Mouse (Mus musculus) midbrain, embryonic 15.5 days (tissue): Measurements from ENCODE around the gene Ptprd. TPM values are rescaled to one million over a fixed set of nuclear protein-coding genes. Genes with fewer than 3 reads are reported as not detected.

ENCODE experiments used
- ATAC-seq: fragments of 200-750 bp; cut with Nextera tagmentation; replicated peaks from 2 replicates; pipeline ENCODE4 v1.8.0; 2017; ENCODE audit warnings: moderate TSS enrichment
- H3K27ac ChIP-seq: fragments of 300-500 bp; sonication (generic); 2 replicates; pipeline ENCODE4 v1.5.1; 2015; ENCODE audit warnings: mild to moderate bottlenecking, inconsistent platforms
- H3K27me3 ChIP-seq: fragments of 300-500 bp; sonication (generic); replicated peaks from 2 replicates; pipeline ENCODE4 v1.6.1; 2015; ENCODE audit warnings: inconsistent platforms
- H3K36me3 ChIP-seq: fragments of 300-500 bp; sonication (generic); replicated peaks from 2 replicates; pipeline ENCODE4 v1.6.1; 2015; ENCODE audit warnings: inconsistent platforms
- H3K4me1 ChIP-seq: fragments of 300-500 bp; sonication (generic); 2 replicates; pipeline ENCODE4 v1.6.1; 2015; ENCODE audit warnings: inconsistent platforms
- H3K4me2 ChIP-seq: fragments of 300-500 bp; sonication (generic); 2 replicates; pipeline ENCODE4 v1.6.1; 2015; ENCODE audit warnings: inconsistent platforms, mild to moderate bottlenecking, moderate library complexity
- H3K4me3 ChIP-seq: fragments of 300-500 bp; sonication (generic); 2 replicates; pipeline ENCODE4 v1.5.1; 2015; ENCODE audit warnings: mild to moderate bottlenecking, inconsistent platforms
- H3K9ac ChIP-seq: fragments of 300-500 bp; sonication (generic); 2 replicates; pipeline ENCODE4 v1.6.1; 2015; ENCODE audit warnings: mild to moderate bottlenecking, inconsistent platforms
- H3K9me3 ChIP-seq: fragments of 300-500 bp; sonication (generic); 2 replicates; pipeline ENCODE4 v1.6.1; 2016; ENCODE audit warnings: inconsistent platforms
- WGBS: fragments of 180-500 bp; shearing (Covaris S2); methylation state at CpG from one replicate; pipeline ENCODE4 v1.1.7; 2015; ENCODE audit warnings: mixed read lengths; 5-methylcytosine and 5-hydroxymethylcytosine counted together
- polyA plus RNA-seq: library from polyadenylated mRNA; unstranded; fragments of >200 nt; fragmentation: Nextera tagmentation; extraction: Ambion mirVana; gene quantifications from 2 replicates; pipeline ENCODE4 v1.2.1, GENCODE M21; 2015

Ptprd gene
- 77.2 and 91.7 TPM in 2 replicates for polyA plus RNA-seq

DNA sequence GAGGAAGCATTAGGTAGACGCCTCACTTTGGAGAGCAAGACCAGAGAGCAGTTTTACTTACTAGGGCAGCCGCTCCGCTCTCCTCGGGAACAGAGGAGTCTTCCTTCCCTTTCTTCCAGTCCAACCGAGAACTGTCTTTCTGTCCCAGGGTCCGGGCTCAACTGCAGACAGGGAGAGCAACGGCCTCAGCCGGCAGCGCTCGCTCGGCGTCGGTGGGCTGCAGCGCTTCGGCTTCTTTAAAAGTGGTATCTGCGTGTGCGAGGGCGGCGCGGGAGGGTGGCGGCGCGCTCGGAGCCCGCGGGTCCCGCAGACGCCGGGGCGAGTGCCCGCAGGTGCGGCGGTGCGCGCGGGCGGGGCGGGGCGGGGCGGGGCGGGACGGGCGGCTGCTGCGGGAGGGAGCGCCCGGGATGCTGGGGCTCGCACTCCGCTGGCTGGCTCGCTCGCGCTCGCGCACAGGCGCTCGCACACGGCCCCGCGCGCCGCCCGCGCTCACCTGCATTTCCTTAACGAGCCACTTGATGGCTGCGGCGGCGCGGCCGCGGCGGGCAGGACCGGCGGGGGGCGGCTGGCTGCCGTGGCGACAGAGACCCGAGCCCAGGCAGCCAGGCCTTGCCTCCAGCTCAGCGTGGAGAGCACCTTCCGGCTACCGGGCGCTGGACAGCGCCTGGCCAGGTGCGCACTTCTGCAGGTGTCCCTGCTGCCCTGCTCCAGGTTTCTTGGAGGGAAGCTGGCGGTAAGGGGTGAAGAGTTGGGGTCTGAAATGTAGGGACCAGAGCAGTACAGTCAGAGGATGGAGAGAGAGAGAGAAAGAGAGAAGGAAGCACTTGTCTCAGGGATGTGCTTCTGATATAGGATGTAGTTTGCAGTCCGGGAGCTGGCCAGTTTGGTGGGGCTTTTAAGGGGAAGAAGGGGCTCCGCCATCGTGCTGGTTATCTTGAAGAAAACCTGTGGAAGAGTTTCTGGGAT lies at the start of gene Ptprd:
Ptprd (minus strand) TSS at position 433 of the 966 bp plus-strand sequence.
- WGBS = 1% methylated on average over 74 of the region's 86 CpGs
- Histone ChIP-seq H3K27me3 (no peaks in the 10 kb centered on the region), H3K27ac (peak within 1 kb of the TSS; percentile 85), H3K4me1 (peaks cover 18% of the 10 kb centered on the region; the same call in 1 of the 2 replicates), H3K9me3 (no peaks in the 10 kb centered on the region), H3K4me3 (peak within 1 kb of the TSS; percentile 68), H3K9ac (peak within 1 kb of the TSS; percentile 75), H3K4me2 (peak within 1 kb of the TSS; percentile 66), H3K36me3 (no peaks in the 10 kb centered on the region)
- peak; percentile 94 for ATAC-seq

- no peak for ATAC-seq
- Histone ChIP-seq H3K27me3 (no peaks in the 10 kb centered on the region), H3K9ac (no peak overlapping the region), H3K4me1 (no peaks in the 10 kb centered on the region), H3K4me3 (no peak overlapping the region), H3K9me3 (no peaks in the 10 kb centered on the region), H3K36me3 (no peaks in the 10 kb centered on the region), H3K4me2 (no peak overlapping the region), H3K27ac (no peak overlapping the region)
- 93% methylated on average over 2 of the region's 2 CpGs for WGBS
Measured at GRCm38 (mm10) chr4:78235820-78236219, 24.1 kb upstream of the Ptprd start.

DNA sequence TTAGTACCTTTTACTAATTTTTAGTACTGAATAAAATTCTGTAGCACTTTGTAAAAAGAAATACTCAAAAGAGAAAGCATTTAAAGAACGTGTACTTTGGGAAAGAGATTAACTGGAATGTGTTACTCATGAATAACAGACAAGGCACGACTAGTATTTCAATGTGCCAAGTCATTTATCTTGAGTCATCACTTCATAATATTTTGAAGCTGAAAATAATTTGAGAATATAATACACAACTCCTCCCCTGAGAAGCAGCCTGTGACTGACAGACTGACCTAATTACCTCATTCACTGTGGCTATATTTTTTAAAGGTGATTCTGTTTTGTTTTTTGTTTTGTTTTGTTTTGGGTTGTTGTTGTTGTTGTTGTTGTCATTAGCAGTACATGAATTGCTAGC lies 23.6 kb upstream of the Ptprd start:
- no peak for ATAC-seq
- H3K27me3 ChIP-seq = no peaks in the 10 kb centered on the region
- no peak overlapping the region for H3K4me2 ChIP-seq
- H3K4me3 ChIP-seq = no peak overlapping the region
- no peak overlapping the region for H3K9ac ChIP-seq
- 73% methylated on average over 2 of the region's 2 CpGs for WGBS
- no peaks in the 10 kb centered on the region for H3K9me3 ChIP-seq
- H3K4me1 ChIP-seq = no peaks in the 10 kb centered on the region
- H3K27ac ChIP-seq = no peak overlapping the region
- H3K36me3 ChIP-seq = no peaks in the 10 kb centered on the region

DNA sequence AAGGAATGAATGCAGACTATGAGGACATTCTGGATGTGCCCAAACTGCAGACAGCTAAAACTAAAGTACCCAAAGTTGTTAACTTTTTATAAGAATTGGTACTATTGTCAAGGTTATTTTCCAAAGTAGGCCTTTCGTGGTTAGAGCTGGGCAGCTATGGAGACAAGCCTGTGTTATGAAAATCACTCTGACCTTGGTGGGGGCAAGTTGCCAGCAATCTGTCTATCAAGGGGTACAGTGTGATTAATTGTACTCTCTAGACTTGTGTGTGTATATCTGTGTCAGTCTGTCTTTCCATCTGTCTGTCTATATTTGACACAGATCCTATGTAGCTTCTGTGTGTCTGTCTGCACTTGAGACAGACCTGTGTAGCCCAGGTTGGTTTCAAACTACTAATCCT lies 22.9 kb upstream of the Ptprd start:
- no peak overlapping the region for H3K4me2 ChIP-seq
- WGBS = 91% methylated on average over 1 of the region's 1 CpGs
- H3K27me3 ChIP-seq = no peaks in the 10 kb centered on the region
- H3K9ac ChIP-seq = no peak overlapping the region
- no peaks in the 10 kb centered on the region for H3K4me1 ChIP-seq
- no peak overlapping the region for H3K4me3 ChIP-seq
- no peak overlapping the region for H3K27ac ChIP-seq
- no peaks in the 10 kb centered on the region for H3K36me3 ChIP-seq
- no peak for ATAC-seq
- no peaks in the 10 kb centered on the region for H3K9me3 ChIP-seq

DNA sequence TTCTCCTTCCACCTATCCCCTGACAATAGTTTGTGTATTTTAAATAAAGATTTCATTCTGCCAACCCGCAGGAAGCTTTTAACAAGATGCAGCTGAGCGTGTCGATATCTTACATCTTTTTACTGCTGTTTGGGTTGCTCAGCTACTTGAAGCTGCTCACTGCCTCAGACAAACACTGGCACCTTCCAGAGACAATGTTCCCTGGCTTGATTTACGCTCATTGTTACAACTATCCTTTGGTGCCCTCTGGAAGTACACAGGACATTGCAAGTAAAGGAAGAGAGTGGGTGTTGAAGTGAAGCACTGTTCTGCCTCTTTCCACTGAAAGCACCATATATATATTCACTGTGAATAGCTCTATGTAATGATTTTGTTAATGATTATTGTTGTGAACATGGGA lies 2.2 kb upstream of the Ptprd start:
- ATAC-seq = no peak
- peaks cover 18% of the 10 kb centered on the region; the same call in 1 of the 2 replicates for H3K4me1 ChIP-seq
- WGBS = 42% methylated on average over 4 of the region's 4 CpGs
- no peaks in the 10 kb centered on the region for H3K9me3 ChIP-seq
- H3K4me3 ChIP-seq = 0 out of 2 replicates have a peak overlapping the region, but pooled peaks have one; percentile 68
- H3K36me3 ChIP-seq = no peaks in the 10 kb centered on the region
- no peaks in the 10 kb centered on the region for H3K27me3 ChIP-seq
- peak overlapping the region; percentile 9; the same call in 1 of the 2 replicates for H3K27ac ChIP-seq
- H3K4me2 ChIP-seq = peak overlapping the region; percentile 66
- H3K9ac ChIP-seq = no peak overlapping the region

GRCm38 (mm10) chr4:78212941-78213340 lies 1.2 kb upstream of the Ptprd start:
- H3K36me3 ChIP-seq = no peaks in the 10 kb centered on the region
- H3K27me3 ChIP-seq = no peaks in the 10 kb centered on the region
- whole genome bisulfite sequencing = 64% methylated on average over 4 of the region's 4 CpGs
- H3K4me3 ChIP-seq = peak overlapping the region; percentile 68
- ATAC-seq = no peak
- H3K4me2 ChIP-seq = peak overlapping the region; percentile 66
- H3K9ac ChIP-seq = peak overlapping the region; percentile 75; the same call in 1 of the 2 replicates
- H3K9me3 ChIP-seq = no peaks in the 10 kb centered on the region
- H3K4me1 ChIP-seq = peaks cover 18% of the 10 kb centered on the region; the same call in 1 of the 2 replicates
- peak overlapping the region; percentile 85; the same call in 1 of the 2 replicates for H3K27ac ChIP-seq

DNA sequence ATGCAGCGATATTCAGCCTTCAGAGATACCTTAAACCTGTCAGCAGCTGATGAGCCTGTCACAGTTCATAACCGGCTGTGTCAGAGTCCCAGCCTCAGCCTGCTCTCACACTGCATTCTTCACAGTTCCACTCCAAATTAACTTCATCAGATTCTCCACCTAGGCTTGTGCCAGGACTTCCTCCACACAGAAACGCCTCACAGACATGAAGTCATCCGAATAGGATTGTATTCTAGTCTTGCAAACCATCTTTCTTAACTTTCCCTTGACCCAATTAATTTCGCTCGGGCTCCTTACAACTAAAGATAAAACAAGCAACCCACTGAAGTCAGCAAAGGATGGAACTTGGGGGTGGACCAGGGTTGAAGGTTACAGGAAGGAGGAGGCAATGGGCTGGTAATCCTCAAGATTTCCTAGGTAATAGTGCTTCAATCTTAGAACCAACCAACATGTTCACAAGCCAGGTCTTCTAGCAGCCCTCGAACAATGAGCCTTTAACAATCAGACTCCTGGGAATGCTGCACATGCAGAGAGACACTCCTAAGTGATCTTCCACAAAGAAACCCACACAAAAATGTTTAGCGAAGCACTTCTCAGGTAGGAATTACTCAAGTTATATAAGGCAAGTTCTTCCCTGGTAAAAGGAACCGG lies 758 bp downstream of the Ptprd start:
- ATAC-seq = peak; percentile 10

GRCm38 (mm10) chr4:78205018-78205417 lies 6.7 kb downstream of the Ptprd start:
- no peak overlapping the region for H3K9ac ChIP-seq
- no peaks in the 10 kb centered on the region for H3K27me3 ChIP-seq
- 49% methylated on average over 3 of the region's 3 CpGs for WGBS
- no peaks in the 10 kb centered on the region for H3K4me1 ChIP-seq
- no peaks in the 10 kb centered on the region for H3K9me3 ChIP-seq
- H3K4me2 ChIP-seq = no peak overlapping the region
- 0 out of 2 replicates have a peak, but pooled peaks have one; percentile 24 for ATAC-seq
- H3K27ac ChIP-seq = no peak overlapping the region
- no peak overlapping the region for H3K4me3 ChIP-seq
- no peaks in the 10 kb centered on the region for H3K36me3 ChIP-seq

More for the DNA sequence above, 758 bp downstream of the Ptprd start:
- peak overlapping the region; percentile 66 for H3K4me2 ChIP-seq
- no peaks in the 10 kb centered on the region for H3K9me3 ChIP-seq
- H3K4me3 ChIP-seq = peak overlapping the region; percentile 68
- no peaks in the 10 kb centered on the region for H3K27me3 ChIP-seq
- no peaks in the 10 kb centered on the region for H3K36me3 ChIP-seq
- peak overlapping the region; percentile 75 for H3K9ac ChIP-seq
- peaks cover 18% of the 10 kb centered on the region; the same call in 1 of the 2 replicates for H3K4me1 ChIP-seq
- 23% methylated on average over 9 of the region's 9 CpGs for WGBS
- peak overlapping the region; percentile 85 for H3K27ac ChIP-seq

DNA sequence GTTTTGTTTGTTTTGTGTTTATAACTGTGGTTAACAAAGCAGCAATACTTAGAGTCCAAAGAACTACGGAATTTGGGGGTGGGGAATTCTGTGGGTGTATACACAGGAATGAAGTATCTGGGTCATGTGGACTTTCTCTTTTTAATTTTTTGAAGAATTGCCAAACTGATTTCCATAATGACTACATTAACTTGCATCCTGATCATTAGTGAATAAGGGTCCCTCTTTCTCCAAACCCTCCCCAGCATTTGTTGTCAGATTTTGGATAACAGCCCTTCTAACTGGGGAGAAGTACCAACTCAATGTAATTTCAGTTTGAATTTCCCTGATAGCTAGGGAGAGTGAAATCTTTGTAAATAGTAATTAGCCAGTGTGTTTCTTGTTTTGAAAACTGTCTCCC lies 43.3 kb downstream of the Ptprd start:
- Histone ChIP-seq H3K4me3 (no peak overlapping the region), H3K27ac (no peak overlapping the region), H3K36me3 (no peaks in the 10 kb centered on the region), H3K4me2 (no peak overlapping the region), H3K9me3 (no peaks in the 10 kb centered on the region), H3K4me1 (no peaks in the 10 kb centered on the region), H3K27me3 (no peaks in the 10 kb centered on the region), H3K9ac (no peak overlapping the region)
- no peak for ATAC-seq
- WGBS = 71% methylated on average over 1 of the region's 1 CpGs

GRCm38 (mm10) chr4:78160451-78160850 lies 51.3 kb downstream of the Ptprd start:
- no peak for ATAC-seq
- H3K27me3 ChIP-seq = no peaks in the 10 kb centered on the region
- H3K9ac ChIP-seq = no peak overlapping the region
- H3K9me3 ChIP-seq = no peaks in the 10 kb centered on the region
- no peak overlapping the region for H3K4me3 ChIP-seq
- no peaks in the 10 kb centered on the region for H3K4me1 ChIP-seq
- no peaks in the 10 kb centered on the region for H3K36me3 ChIP-seq
- H3K4me2 ChIP-seq = no peak overlapping the region
- 72% methylated on average over 3 of the region's 3 CpGs for WGBS
- no peak overlapping the region for H3K27ac ChIP-seq

DNA sequence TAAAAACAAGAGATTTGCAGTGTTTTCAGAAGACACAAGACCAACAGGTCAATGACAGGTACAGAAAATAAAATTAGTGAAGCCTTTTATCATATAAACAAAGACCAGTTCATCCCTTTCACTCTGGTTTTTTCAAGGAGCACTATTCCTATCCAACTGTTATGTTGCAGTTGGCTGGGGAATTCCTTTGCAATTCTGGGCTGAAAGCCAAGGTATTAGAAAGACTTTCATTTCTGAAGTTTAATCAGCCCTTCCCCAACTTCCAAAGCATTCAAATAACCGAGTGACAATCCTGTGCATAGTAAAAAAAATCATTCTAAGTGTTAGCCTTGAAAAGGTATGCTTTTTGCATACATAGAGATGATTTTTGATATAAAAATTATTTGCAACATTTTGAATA lies 61.2 kb downstream of the Ptprd start:
- WGBS = 27% methylated on average over 1 of the region's 1 CpGs
- H3K9me3 ChIP-seq = no peaks in the 10 kb centered on the region
- H3K27ac ChIP-seq = no peak overlapping the region

GRCm38 (mm10) chr4:78142767-78143148 lies 69.0 kb downstream of the Ptprd start:
- Histone ChIP-seq H3K4me2 (no peak overlapping the region), H3K4me3 (no peak overlapping the region), H3K9ac (no peak overlapping the region), H3K9me3 (no peaks in the 10 kb centered on the region), H3K27ac (no peak overlapping the region; the same call in 1 of the 2 replicates), H3K36me3 (no peaks in the 10 kb centered on the region), H3K4me1 (0 out of 2 replicates have a peak, but pooled peaks cover 6% of the 10 kb centered on the region), H3K27me3 (no peaks in the 10 kb centered on the region)
- 62% methylated on average over 1 of the region's 1 CpGs for WGBS
- no peak for ATAC-seq

More for the DNA sequence above, 61.2 kb downstream of the Ptprd start:
- H3K4me3 ChIP-seq = no peak overlapping the region
- H3K27me3 ChIP-seq = no peaks in the 10 kb centered on the region
- H3K36me3 ChIP-seq = no peaks in the 10 kb centered on the region
- H3K4me1 ChIP-seq = no peaks in the 10 kb centered on the region
- H3K9ac ChIP-seq = no peak overlapping the region
- no peak for ATAC-seq
- H3K4me2 ChIP-seq = no peak overlapping the region
